22 mouse cellular contexts compared by ENCODE assay signal in genomic region chr4:87653440-87654165, GRCm38 (mm10).
DNase-seq lines count a peak whose midpoint lies in the region; ATAC-seq and TF ChIP-seq lines count a peak whose summit lies in the region.
"Had no signal": no experiment of that assay in that cellular context is flagged by ENCODE, and none has a peak within 500 bp of the region (broad histone marks: within the 10 kb centered on the region; RNA-seq: fewer than 3 reads in every experiment).

No protein-coding gene starts in this region.

- no peak overlapping the region for H3K27ac ChIP-seq in kidney, embryonic 15.5 days
- no peak overlapping the region for H3K27ac ChIP-seq in MEL (ENCODE audit: control insufficient read depth, low read depth, low read length)
- H3K27ac ChIP-seq: embryonic facial prominence, embryonic 12.5 days; forebrain, embryonic 12.5 days; gastrocnemius, adult 2 months; heart, embryonic 10.5 days; heart, embryonic 15.5 days; hindbrain, embryonic 13.5 days; hindbrain, postnatal 0 days had no signal

- no peak for DNase-seq in kidney, postnatal 4 days
- peak; percentile 16 for DNase-seq in MEL (ENCODE audit: low read depth, low spot score)
- DNase-seq in brain, embryonic 14.5 days (ENCODE audit: low read depth), result peak; percentile 68
- DNase-seq: adrenal gland, adult 8-10 months; adrenal gland, postnatal 36 days; cerebellum, adult 11 months; cerebellum, adult 8-10 months; cerebellum, postnatal 14 days; gastrocnemius, adult 2 months; gastrocnemius, postnatal 25 days; heart, adult 11 months; heart, postnatal 14 days had no signal

- H3K9me3 ChIP-seq in kidney, embryonic 15.5 days (replicated peaks), result no peaks in the 10 kb centered on the region
- no peaks in the 10 kb centered on the region for H3K9me3 ChIP-seq in MEL (replicated peaks; ENCODE audit: insufficient read depth, low read length)
- H3K9me3 ChIP-seq: embryonic facial prominence, embryonic 12.5 days; forebrain, embryonic 12.5 days; heart, embryonic 10.5 days; heart, embryonic 15.5 days; hindbrain, embryonic 13.5 days had no signal

- peak; percentile 88 for ATAC-seq in kidney, embryonic 15.5 days (replicated peaks; ENCODE audit: low FRiP score)
- ATAC-seq in megakaryocyte progenitor cell, adult 5-6 weeks (replicated peaks; ENCODE audit: poor library complexity), result peak; percentile 78
- ATAC-seq in erythroid progenitor cell, adult 5-6 weeks (replicated peaks; ENCODE audit: low FRiP score, poor library complexity, severe bottlenecking), result no peak
- ATAC-seq: hindbrain, postnatal 0 days had no signal

- no peak overlapping the region for H3K4me2 ChIP-seq in kidney, embryonic 15.5 days
- H3K4me2 ChIP-seq: embryonic facial prominence, embryonic 12.5 days; forebrain, embryonic 12.5 days; heart, embryonic 15.5 days; hindbrain, embryonic 13.5 days had no signal

- H3K79me2 ChIP-seq in MEL (ENCODE audit: control insufficient read depth, insufficient read depth, low read length, poor library complexity), result no peaks in the 10 kb centered on the region

- no peak for TF ChIP-seq RAD21 in MEL (IDR thresholded peaks at IDR 0.05; ENCODE audit: low read depth, low read length)

- H3K9ac ChIP-seq in kidney, embryonic 15.5 days, result no peak overlapping the region
- no peak overlapping the region for H3K9ac ChIP-seq in MEL (ENCODE audit: control insufficient read depth, low read depth, low read length, poor library complexity, severe bottlenecking)
- H3K9ac ChIP-seq: embryonic facial prominence, embryonic 12.5 days; forebrain, embryonic 12.5 days; heart, embryonic 15.5 days; hindbrain, embryonic 13.5 days had no signal

- H3K27me3 ChIP-seq in kidney, embryonic 15.5 days, result peaks cover 20% of the 10 kb centered on the region
- no peaks in the 10 kb centered on the region; a peak in 3 of 4 replicates for H3K27me3 ChIP-seq in MEL (ENCODE audit: control insufficient read depth in 1 of 2, insufficient read depth in 2 of 2, low read length in 2 of 2)
- H3K27me3 ChIP-seq: CH12.LX; embryonic facial prominence, embryonic 12.5 days; forebrain, embryonic 12.5 days; heart, embryonic 15.5 days had no signal

- H3K4me3 ChIP-seq in kidney, embryonic 15.5 days (replicated peaks), result no peak overlapping the region
- H3K4me3 ChIP-seq in MEL (ENCODE audit: control insufficient read depth in 1 of 2, insufficient read depth in 1 of 2, low read depth in 2 of 2, low read length in 2 of 2), result no peak overlapping the region
- H3K4me3 ChIP-seq: embryonic facial prominence, embryonic 12.5 days; forebrain, embryonic 12.5 days; gastrocnemius, adult 2 months; heart, embryonic 10.5 days; heart, embryonic 15.5 days; hindbrain, embryonic 13.5 days had no signal

- peak in 1 of 2 experiments; percentile 31; a peak in 1 of 4 replicates for TF ChIP-seq EP300 in MEL (IDR thresholded peaks at IDR 0.05; ENCODE audit: low read depth in 1 of 2, low read length in 2 of 2)

- H3K36me3 ChIP-seq in kidney, embryonic 15.5 days, result no peaks in the 10 kb centered on the region
- H3K36me3 ChIP-seq in MEL (ENCODE audit: control insufficient read depth in 1 of 2, insufficient read depth in 2 of 2, low read length in 2 of 2), result no peaks in the 10 kb centered on the region
- H3K36me3 ChIP-seq: embryonic facial prominence, embryonic 12.5 days; forebrain, embryonic 12.5 days; heart, embryonic 10.5 days; heart, embryonic 15.5 days; hindbrain, embryonic 13.5 days had no signal

- no peak for TF ChIP-seq CTCF in MEL (IDR thresholded peaks at IDR 0.05 in 2 of 3, conservative IDR thresholded peaks at IDR 0.05 in 1 of 3; ENCODE audit: control insufficient read depth in 1 of 3, insufficient read depth in 1 of 3, low read depth in 2 of 3, low read length in 3 of 3, poor library complexity in 1 of 3, severe bottlenecking in 1 of 3)
- TF ChIP-seq CTCF in brain, embryonic 14.5 days (IDR thresholded peaks at IDR 0.05; ENCODE audit: borderline replicate concordance, extremely low read depth, insufficient read depth, insufficient read length), result no peak

- WGBS in kidney, embryonic 15.5 days, result 55% methylated on average over 5 of the region's 5 CpGs

- peaks cover 29% of the 10 kb centered on the region for H3K4me1 ChIP-seq in kidney, embryonic 15.5 days
- no peaks in the 10 kb centered on the region for H3K4me1 ChIP-seq in MEL (ENCODE audit: control insufficient read depth in 1 of 2, insufficient read depth in 2 of 2, low read length in 2 of 2)

- no peak for TF ChIP-seq POLR2A in MEL (IDR thresholded peaks at IDR 0.05; ENCODE audit: control insufficient read depth in 1 of 2, insufficient read depth in 1 of 2, low read depth in 1 of 2, low read length in 2 of 2, poor library complexity in 1 of 2)
- no peak for TF ChIP-seq POLR2A in brain, embryonic 14.5 days (IDR thresholded peaks at IDR 0.05; ENCODE audit: borderline replicate concordance, extremely low read depth, insufficient read depth, insufficient read length, poor library complexity, severe bottlenecking)

TF ChIP-seq in MEL, 35 proteins besides CTCF, POLR2A, EP300 and RAD21:
- TF ChIP-seq CHD1 (IDR thresholded peaks at IDR 0.05; ENCODE audit: low read depth, low read length), result no peak
- no peak for TF ChIP-seq MAZ (IDR thresholded peaks at IDR 0.05; ENCODE audit: low read depth, low read length)
- TF ChIP-seq ZMIZ1 (IDR thresholded peaks at IDR 0.05; ENCODE audit: low read depth, low read length), result no peak
- TF ChIP-seq TBP (IDR thresholded peaks at IDR 0.05; ENCODE audit: low read depth, low read length), result no peak
- TF ChIP-seq MXI1 (IDR thresholded peaks at IDR 0.05; ENCODE audit: low read depth, low read length), result no peak
- no peak for TF ChIP-seq ELF1 (IDR thresholded peaks at IDR 0.05; ENCODE audit: low read depth, low read length)
- TF ChIP-seq KAT2A (conservative IDR thresholded peaks at IDR 0.05; ENCODE audit: low read depth, low read length), result no peak
- no peak for TF ChIP-seq TAL1 (IDR thresholded peaks at IDR 0.05; ENCODE audit: low read length)
- TF ChIP-seq CHD2 (IDR thresholded peaks at IDR 0.05; ENCODE audit: low read length), result no peak
- no peak for TF ChIP-seq ETS1 (IDR thresholded peaks at IDR 0.05; ENCODE audit: low read depth, low read length)
- TF ChIP-seq SIN3A (IDR thresholded peaks at IDR 0.05; ENCODE audit: low read length), result no peak
- TF ChIP-seq MYC (IDR thresholded peaks at IDR 0.05; ENCODE audit: low read depth, low read length), result no peak
- no peak for TF ChIP-seq SMC3 (IDR thresholded peaks at IDR 0.05; ENCODE audit: low read depth, low read length)
- TF ChIP-seq NRF1 (IDR thresholded peaks at IDR 0.05; ENCODE audit: insufficient read depth, low read depth, low read length, poor library complexity, severe bottlenecking), result no peak

Comparison
In these comparisons a context has a peak if more than half of its experiments do, and no peak if none do; other contexts are left out.
1. DNase-seq: peak in MEL (single experiment) and brain, embryonic 14.5 days (single experiment); none in kidney, postnatal 4 days (0 of 2).